Comparison of ENCODE assay signal across 21 mouse cellular contexts in the genomic region with DNA sequence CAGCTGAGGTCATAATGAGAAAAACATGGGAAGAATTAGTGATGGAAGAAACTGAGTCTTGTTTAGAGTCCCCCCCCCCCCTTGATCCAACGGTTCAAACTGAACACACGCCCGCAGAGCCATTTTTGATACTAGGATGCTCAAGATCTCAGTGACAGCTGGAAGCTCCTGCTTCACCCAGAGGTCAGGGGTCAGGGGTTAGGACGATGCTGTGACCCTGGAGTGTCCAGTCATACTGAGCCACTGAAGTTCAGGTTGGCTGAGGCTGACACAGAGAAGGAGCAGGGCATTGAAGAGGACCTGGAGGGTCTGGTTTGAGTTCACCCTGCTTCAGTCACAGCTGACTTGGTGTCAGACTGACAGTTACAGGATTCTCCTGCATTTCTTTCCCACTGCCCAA. TPM values are rescaled to one million over a fixed set of nuclear protein-coding genes. Genes with fewer than 3 reads are reported as not detected.
DNase-seq lines count a peak whose midpoint lies in the region; ATAC-seq lines count a peak whose summit lies in the region.
"Had no signal": no experiment of that assay in that cellular context is flagged by ENCODE, and none has a peak within 500 bp of the region (broad histone marks: within the 10 kb centered on the region; RNA-seq: fewer than 3 reads in every experiment).

No protein-coding gene starts in this region.

- DNase-seq in heart, postnatal 36 days = no peak
- DNase-seq in limb, embryonic 10.5 days (ENCODE audit: low spot score) = no peak
- peak; percentile 22 for DNase-seq in induced T-regulatory cell, adult 2 months (ENCODE audit: low read depth)
- DNase-seq in left cerebral cortex, postnatal 4 days = no peak
- DNase-seq: adrenal gland, adult 2 months; adrenal gland, postnatal 25 days; cerebellum, adult 18-20 months; cerebellum, adult 9-11 months; cerebellum, postnatal 36 days; gastrocnemius, adult 2 months; gastrocnemius, postnatal 25 days; heart, postnatal 4 days had no signal

- H3K9me3 ChIP-seq in heart, embryonic 16.5 days (replicated peaks; ENCODE audit: control insufficient read depth, low read length) = no peaks in the 10 kb centered on the region
- no peaks in the 10 kb centered on the region for H3K9me3 ChIP-seq in limb, embryonic 12.5 days
- no peaks in the 10 kb centered on the region for H3K9me3 ChIP-seq in limb, embryonic 10.5 days (replicated peaks)
- H3K9me3 ChIP-seq: embryonic facial prominence, embryonic 15.5 days; forebrain, embryonic 10.5 days; heart, embryonic 12.5 days; hindbrain, embryonic 13.5 days had no signal

- no peak overlapping the region for H3K4me2 ChIP-seq in heart, embryonic 16.5 days (ENCODE audit: low read depth, low read length)
- no peak overlapping the region for H3K4me2 ChIP-seq in limb, embryonic 12.5 days
- H3K4me2 ChIP-seq: heart, embryonic 12.5 days; hindbrain, embryonic 13.5 days had no signal

- no peak overlapping the region for H3K4me3 ChIP-seq in heart, embryonic 16.5 days (ENCODE audit: low read length)
- H3K4me3 ChIP-seq in limb, embryonic 12.5 days (replicated peaks) = no peak overlapping the region
- no peak overlapping the region for H3K4me3 ChIP-seq in limb, embryonic 10.5 days
- H3K4me3 ChIP-seq: embryonic facial prominence, embryonic 15.5 days; erythroblast, embryonic 14.5 days; forebrain, embryonic 10.5 days; gastrocnemius, adult 2 months; heart, embryonic 12.5 days; hindbrain, embryonic 13.5 days had no signal

- intact Hi-C loops in heart, postnatal 36 days (cut with DNase I) = no loop called here
- intact Hi-C loops in left cerebral cortex, postnatal 4 days (cut with DNase I) = no loop called here

- 72% methylated on average over 4 of the region's 4 CpGs for WGBS in heart, embryonic 16.5 days
- 29% methylated on average over 4 of the region's 4 CpGs for WGBS in limb, embryonic 12.5 days
- WGBS in limb, embryonic 10.5 days = 32% methylated on average over 4 of the region's 4 CpGs

- peaks cover 4% of the 10 kb centered on the region; the same call in 1 of the 2 replicates for H3K27me3 ChIP-seq in heart, embryonic 16.5 days (ENCODE audit: control insufficient read depth, insufficient read depth, low read length)
- H3K27me3 ChIP-seq in limb, embryonic 12.5 days = peaks cover 17% of the 10 kb centered on the region
- peaks cover 22% of the 10 kb centered on the region for H3K27me3 ChIP-seq in limb, embryonic 10.5 days (ENCODE audit: low read depth, poor library complexity, severe bottlenecking)
- H3K27me3 ChIP-seq: embryonic facial prominence, embryonic 15.5 days; heart, embryonic 12.5 days had no signal

- H3K36me3 ChIP-seq in heart, embryonic 16.5 days (ENCODE audit: control insufficient read depth, insufficient read depth) = no peaks in the 10 kb centered on the region
- H3K36me3 ChIP-seq in limb, embryonic 12.5 days = no peaks in the 10 kb centered on the region
- no peaks in the 10 kb centered on the region for H3K36me3 ChIP-seq in limb, embryonic 10.5 days
- H3K36me3 ChIP-seq: embryonic facial prominence, embryonic 15.5 days; forebrain, embryonic 10.5 days; heart, embryonic 12.5 days; hindbrain, embryonic 13.5 days had no signal

- no peak overlapping the region for H3K9ac ChIP-seq in heart, embryonic 16.5 days (ENCODE audit: low read length)
- H3K9ac ChIP-seq in limb, embryonic 12.5 days (replicated peaks) = no peak overlapping the region
- H3K9ac ChIP-seq: embryonic facial prominence, embryonic 15.5 days; heart, embryonic 12.5 days; hindbrain, embryonic 13.5 days had no signal

- peak overlapping the region; percentile 53; the same call in 1 of the 2 replicates for H3K27ac ChIP-seq in heart, embryonic 16.5 days (ENCODE audit: low read length)
- 0 out of 2 replicates have a peak overlapping the region, but pooled peaks have one; percentile 4 for H3K27ac ChIP-seq in limb, embryonic 12.5 days
- no peak overlapping the region; the same call in 1 of the 2 replicates for H3K27ac ChIP-seq in limb, embryonic 10.5 days
- H3K27ac ChIP-seq: forebrain, embryonic 10.5 days; gastrocnemius, adult 2 months; hindbrain, embryonic 13.5 days had no signal

- peaks cover 2% of the 10 kb centered on the region; the same call in 1 of the 2 replicates for H3K4me1 ChIP-seq in heart, embryonic 16.5 days (ENCODE audit: control insufficient read depth, insufficient read depth, low read length)
- H3K4me1 ChIP-seq in limb, embryonic 12.5 days (replicated peaks) = peaks cover 48% of the 10 kb centered on the region
- H3K4me1 ChIP-seq in limb, embryonic 10.5 days = peaks cover 57% of the 10 kb centered on the region
- H3K4me1 ChIP-seq: heart, embryonic 12.5 days; hindbrain, embryonic 13.5 days had no signal

- no peak for ATAC-seq in heart, embryonic 16.5 days (replicated peaks; ENCODE audit: extremely low read depth, insufficient read depth, low FRiP score)
- no peak for ATAC-seq in limb, embryonic 12.5 days (ENCODE audit: insufficient number of reproducible peaks, insufficient read depth, low FRiP score, low TSS enrichment, low read depth)
- ATAC-seq: forebrain, embryonic 14.5 days had no signal

RNA-seq across cellular contexts. Expression of a gene that starts 4.4 kb away (rescaled TPM):
- 3.1 and 3.3 TPM in 2 replicates for polyA plus RNA-seq in heart, embryonic 16.5 days (2015; fragmentation: Nextera tagmentation; extraction: Ambion mirVana)
- total RNA-seq in heart, postnatal 36 days (2021) = 1 to 10 TPM; 1.6 to 2.1 TPM
- 0.45 and 0.53 TPM in 2 replicates for polyA plus RNA-seq in limb, embryonic 12.5 days (2016; fragmentation: Nextera tagmentation; extraction: Ambion mirVana)
- polyA plus RNA-seq in limb, embryonic 10.5 days (2016; fragmentation: Nextera tagmentation; extraction: Ambion mirVana) = 0.49 and 0.69 TPM in 2 replicates
- total RNA-seq in left cerebral cortex, postnatal 4 days (2021) = under 1 TPM; 0.14 TPM
- total RNA-seq: granulocyte monocyte progenitor cell, adult 5-6 weeks had no signal
